Mouse (Mus musculus) embryonic facial prominence, embryonic 13.5 days (tissue): ENCODE results near the gene Ptprcap. TPM values are rescaled to one million over a fixed set of nuclear protein-coding genes. Genes with fewer than 3 reads are reported as not detected.

Source experiments
- polyA plus RNA-seq: library from polyadenylated mRNA; unstranded; fragments of >200 nt; fragmentation: Nextera tagmentation; extraction: Ambion mirVana; gene quantifications from 2 replicates; pipeline ENCODE4 v1.2.1, GENCODE M21; 2015

Ptprcap gene
- polyA plus RNA-seq, 1 experiment from 2014 or later = 3.0 TPM

Other genes with a start within 250 kb of the Ptprcap start
- gene Tcirg1, start 246.5 kb upstream of the Ptprcap start, polyA plus RNA-seq = 53.7 and 58.0 TPM in 2 replicates
- gene Ndufs8, start 240.8 kb upstream of the Ptprcap start, polyA plus RNA-seq = 258 and 278 TPM in 2 replicates
- 1.6 and 1.7 TPM in 2 replicates for gene Aldh3b1, start 223.8 kb upstream of the Ptprcap start, polyA plus RNA-seq
- gene Unc93b1, start 218.4 kb upstream of the Ptprcap start, polyA plus RNA-seq = 15.8 and 16.6 TPM in 2 replicates
- gene Aldh3b3, start 195.0 kb upstream of the Ptprcap start, polyA plus RNA-seq = 0.24 TPM in 1 of 2 replicates, not detected in the other
- 7.9 and 8.2 TPM in 2 replicates for gene Aldh3b2, start 181.3 kb upstream of the Ptprcap start, polyA plus RNA-seq
- 3.1 and 3.7 TPM in 2 replicates for gene Acy3, start 167.0 kb upstream of the Ptprcap start, polyA plus RNA-seq
- not detected in 2 replicates for gene Tbx10, start 160.9 kb upstream of the Ptprcap start, polyA plus RNA-seq
- gene Nudt8, start 153.0 kb upstream of the Ptprcap start, polyA plus RNA-seq = 36.5 and 37.8 TPM in 2 replicates
- 5.6 and 6.5 TPM in 2 replicates for gene Gm49405, start 153.0 kb upstream of the Ptprcap start, polyA plus RNA-seq
- 7.3 and 8.1 TPM in 2 replicates for gene Doc2g, start 150.3 kb upstream of the Ptprcap start, polyA plus RNA-seq
- gene Ndufv1, start 140.8 kb upstream of the Ptprcap start, polyA plus RNA-seq = 178 and 206 TPM in 2 replicates
- 535 and 609 TPM in 2 replicates for gene Gstp1, start 115.6 kb upstream of the Ptprcap start, polyA plus RNA-seq
- 1.2 and 3.4 TPM in 2 replicates for gene Gstp2, start 107.6 kb upstream of the Ptprcap start, polyA plus RNA-seq
- gene Gstp3, start 94.0 kb upstream of the Ptprcap start, polyA plus RNA-seq = 0.32 and 0.41 TPM in 2 replicates
- gene Cabp2, start 72.0 kb upstream of the Ptprcap start, polyA plus RNA-seq = not detected in 2 replicates
- gene Cdk2ap2, start 56.4 kb upstream of the Ptprcap start, polyA plus RNA-seq = 55.6 and 62.3 TPM in 2 replicates
- 6.4 and 8.3 TPM in 2 replicates for gene Pitpnm1, start 53.6 kb upstream of the Ptprcap start, polyA plus RNA-seq
- 97.6 and 107 TPM in 2 replicates for gene Aip, start 27.7 kb upstream of the Ptprcap start, polyA plus RNA-seq
- gene Gpr152, start 13.8 kb upstream of the Ptprcap start, polyA plus RNA-seq = not detected in 2 replicates
- gene Cabp4, start 9.6 kb upstream of the Ptprcap start, polyA plus RNA-seq = not detected in 2 replicates
- 129 and 150 TPM in 2 replicates for gene Coro1b, start 5.0 kb upstream of the Ptprcap start, polyA plus RNA-seq
- 65.5 and 69.6 TPM in 2 replicates for gene Rps6kb2, start 9.8 kb downstream of the Ptprcap start, polyA plus RNA-seq
- gene Carns1, start 21.9 kb downstream of the Ptprcap start, polyA plus RNA-seq = 1.7 and 3.0 TPM in 2 replicates
- gene Tbc1d10c, start 37.7 kb downstream of the Ptprcap start, polyA plus RNA-seq = 1.8 and 3.1 TPM in 2 replicates
- gene Ppp1ca, start 38.5 kb downstream of the Ptprcap start, polyA plus RNA-seq = 788 and 789 TPM in 2 replicates
- 34.1 and 37.3 TPM in 2 replicates for gene Rad9a, start 48.1 kb downstream of the Ptprcap start, polyA plus RNA-seq
- 11.1 and 11.5 TPM in 2 replicates for gene Clcf1, start 60.6 kb downstream of the Ptprcap start, polyA plus RNA-seq
- not detected in 2 replicates for gene AC109138.7, start 60.8 kb downstream of the Ptprcap start, polyA plus RNA-seq
- 21.2 and 24.9 TPM in 2 replicates for gene Pold4, start 78.3 kb downstream of the Ptprcap start, polyA plus RNA-seq
- 17.4 and 20.3 TPM in 2 replicates for gene Ssh3, start 115.6 kb downstream of the Ptprcap start, polyA plus RNA-seq
- gene Ankrd13d, start 129.5 kb downstream of the Ptprcap start, polyA plus RNA-seq = 12.6 and 13.5 TPM in 2 replicates
- gene Grk2, start 152.6 kb downstream of the Ptprcap start, polyA plus RNA-seq = 17.0 and 19.6 TPM in 2 replicates
- 53.6 and 59.4 TPM in 2 replicates for gene Kdm2a, start 244.7 kb downstream of the Ptprcap start, polyA plus RNA-seq